Mouse (Mus musculus) heart, adult 2 months (tissue): ENCODE measurements around the gene Serpina12.

Experiments used
- CTCF ChIP-seq: fragments of 200-600 bp; IDR thresholded peaks from 2 replicates; pipeline ENCODE4 v1.8.1; 2022; ENCODE audit warnings: antibody characterized with exemption, mild to moderate bottlenecking, moderate library complexity
- EP300 ChIP-seq: fragments of 200-500 bp; IDR thresholded peaks from 2 replicates; pipeline ENCODE4 v1.6.1; 2011; ENCODE audit warnings: low read depth, low read length, control low read depth; ENCODE audit not compliant: insufficient read depth
- POLR2A ChIP-seq: fragments of 200-500 bp; IDR thresholded peaks from 2 replicates; pipeline ENCODE4 v1.6.1; 2011; ENCODE audit warnings: mild to moderate bottlenecking, low read depth, low read length, control low read depth; ENCODE audit not compliant: insufficient read depth

DNA sequence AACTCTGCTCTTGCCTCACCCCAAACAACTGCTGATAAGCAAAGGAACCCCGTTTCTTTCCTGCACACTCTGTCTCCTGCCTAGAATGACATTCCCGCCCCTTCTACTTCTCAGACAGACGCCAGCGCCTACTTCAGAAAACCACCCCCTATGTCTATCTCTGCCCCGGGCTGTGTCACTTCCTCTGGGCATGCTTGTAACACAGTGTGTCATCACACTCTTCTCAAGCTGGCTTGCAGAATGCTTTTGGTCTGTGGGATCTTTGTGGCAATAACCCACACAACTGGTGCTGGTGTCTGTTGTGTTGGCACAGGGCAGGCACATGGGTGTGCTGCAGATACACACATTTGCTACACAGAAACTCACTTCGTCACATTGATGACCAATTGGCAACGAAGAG, 51.3 kb downstream of the Serpina12 start:
- TF ChIP-seq POLR2A (no peak), CTCF (no peak), EP300 (no peak)
